Mouse (Mus musculus): ENCODE measurements around the gene Rims1.

- no peak for TF ChIP-seq CTCF (IDR thresholded peaks at IDR 0.05; ENCODE audit: control insufficient read depth, insufficient read depth, insufficient read length)
- TF ChIP-seq FOSL1 (IDR thresholded peaks at IDR 0.05; ENCODE audit: insufficient read depth, low read length, poor library complexity, severe bottlenecking), result no peak
- TF ChIP-seq MAX (IDR thresholded peaks at IDR 0.05), result no peak
Observed at GRCm38 (mm10) chr1:22664196-22664595, 141.6 kb downstream of the Rims1 start.

Data from C2C12 (cell line).